Mouse (Mus musculus) cerebellum, adult 8-10 months (tissue): ENCODE measurements around the gene Top2a.

Source experiments
- DNase-seq: peaks from one replicate; pipeline ENCODE4 v3.0.0; 2022

The Top2a gene

GRCm38 (mm10) chr11:98981289-98981996 lies 42.5 kb downstream of the Top2a start:
- no peak for DNase-seq

- DNase-seq, result no peak
Measured at GRCm38 (mm10) chr11:98979356-98979755, 44.6 kb downstream of the Top2a start.

GRCm38 (mm10) chr11:98978526-98979148 lies 45.4 kb downstream of the Top2a start:
- no peak for DNase-seq

GRCm38 (mm10) chr11:98974871-98975719 lies 48.9 kb downstream of the Top2a start:
- peak; percentile 78 for DNase-seq

GRCm38 (mm10) chr11:98974213-98974612 lies 49.8 kb downstream of the Top2a start:
- no peak for DNase-seq

- peak; percentile 31 for DNase-seq
Measured at GRCm38 (mm10) chr11:98973584-98973983, 50.4 kb downstream of the Top2a start.

- peak; percentile 28 for DNase-seq
Measured at GRCm38 (mm10) chr11:98972801-98973360, 51.1 kb downstream of the Top2a start.

GRCm38 (mm10) chr11:98972215-98972614 lies 51.8 kb downstream of the Top2a start:
- peak; percentile 92 for DNase-seq

- peak; percentile 72 for DNase-seq
Measured at GRCm38 (mm10) chr11:98971316-98972031, 52.5 kb downstream of the Top2a start.

GRCm38 (mm10) chr11:98970191-98970925 lies 53.6 kb downstream of the Top2a start:
- peak; percentile 34 for DNase-seq

GRCm38 (mm10) chr11:98969496-98969927 lies 54.5 kb downstream of the Top2a start:
- peak; percentile 27 for DNase-seq

GRCm38 (mm10) chr11:98968716-98969495 lies 55.1 kb downstream of the Top2a start:
- peak; percentile 18 for DNase-seq

GRCm38 (mm10) chr11:98968079-98968478 lies 55.9 kb downstream of the Top2a start:
- DNase-seq, result peak; percentile 26

GRCm38 (mm10) chr11:98966499-98967141 lies 57.4 kb downstream of the Top2a start:
- DNase-seq, result peak; percentile 70

- peak; percentile 28 for DNase-seq
Measured at GRCm38 (mm10) chr11:98965416-98966077, 58.4 kb downstream of the Top2a start.

GRCm38 (mm10) chr11:98964616-98965415 lies 59.2 kb downstream of the Top2a start:
- DNase-seq, result peak; percentile 61

- DNase-seq, result no peak
Measured at GRCm38 (mm10) chr11:98964201-98964615, 59.8 kb downstream of the Top2a start.

GRCm38 (mm10) chr11:98963191-98964021 lies 60.6 kb downstream of the Top2a start:
- DNase-seq, result peak; percentile 48
